Mouse (Mus musculus) mature B cell (primary cell): ENCODE measurements around the gene Apold1.

Experiments used
- in situ Hi-C: fragments of 300-500 bp; cut with MboI; formaldehyde crosslinking; loops from 2 replicates; pipeline ENCODE4 v1.14.3; 2019

Gene Apold1

DNA sequence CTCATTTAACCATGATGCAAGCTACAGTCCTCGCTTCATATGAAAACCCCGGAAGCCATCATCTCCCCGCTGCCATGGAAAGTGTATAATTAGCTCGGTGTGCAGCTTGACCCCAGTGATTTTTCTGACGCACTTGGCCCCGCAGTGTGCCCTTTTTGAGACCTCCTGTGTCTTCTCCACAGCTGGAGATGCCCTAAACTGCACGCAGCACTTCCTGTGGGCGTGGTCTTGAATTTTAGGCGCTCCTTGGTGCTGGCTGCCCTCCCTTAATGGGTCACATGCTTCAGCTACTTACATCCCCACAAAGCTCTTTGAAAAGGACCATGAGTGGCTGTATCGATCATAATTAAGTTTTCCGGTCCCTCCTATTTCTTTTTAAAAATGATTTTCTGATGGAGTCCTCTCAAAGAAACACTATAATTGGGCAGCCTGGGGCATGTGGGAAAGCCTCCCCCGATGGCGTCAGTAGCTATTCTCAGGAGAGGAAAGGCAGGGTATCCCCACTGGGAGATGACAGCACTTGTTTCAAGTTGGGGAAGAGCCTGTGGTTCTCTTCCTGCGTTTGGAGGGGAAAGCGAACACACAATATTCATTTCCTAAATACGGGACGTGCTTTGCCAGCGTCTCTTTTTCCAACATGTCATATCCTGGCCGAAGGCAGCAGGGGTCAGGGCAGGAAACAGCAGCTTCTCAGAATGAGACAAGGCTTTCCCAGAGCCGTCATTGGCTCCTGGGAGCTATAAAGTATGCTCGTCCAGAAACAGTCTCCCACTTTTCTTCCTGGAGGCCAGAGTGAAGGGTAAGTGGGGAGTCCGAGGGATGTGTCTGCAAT is at the start of gene Apold1:
TSS of gene Apold1 (plus strand) at position 488 of the 832 bp plus-strand sequence.
- in situ Hi-C loops, result no loop called here

DNA sequence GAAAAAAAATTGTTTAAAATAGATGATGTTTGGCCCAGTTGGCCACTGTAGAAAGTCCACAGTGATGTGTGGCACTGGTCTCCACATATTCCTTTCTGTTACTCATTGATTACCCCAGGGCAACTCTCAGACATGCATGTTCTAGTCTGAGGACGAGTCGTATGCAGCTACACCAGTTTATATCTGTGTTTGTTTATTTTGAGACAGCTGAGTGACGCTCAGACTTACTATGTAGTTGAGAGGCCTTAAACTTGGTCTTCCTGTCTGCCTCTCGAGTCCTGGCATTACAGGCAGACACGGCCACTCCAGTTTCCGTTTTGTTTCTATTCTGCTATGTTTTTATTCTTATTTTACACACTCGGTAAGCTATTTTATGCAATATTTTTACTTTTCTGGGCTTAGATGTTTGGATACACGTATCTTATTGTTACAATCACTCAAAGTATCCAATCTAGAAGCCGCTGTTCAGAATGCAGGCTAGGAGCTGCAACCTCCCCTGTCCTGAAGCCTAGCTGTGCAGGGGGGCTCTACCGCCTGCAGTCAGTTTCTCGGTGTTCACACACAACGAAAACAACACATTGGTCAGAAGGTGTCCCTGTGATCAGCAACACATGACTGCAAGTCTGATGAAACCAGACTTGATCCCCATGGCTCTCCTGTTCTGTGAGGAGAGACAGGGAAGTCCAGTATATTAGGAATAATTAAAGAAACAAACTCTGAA is 48.9 kb upstream of the Apold1 start:
- in situ Hi-C loops, result no loop called here

DNA sequence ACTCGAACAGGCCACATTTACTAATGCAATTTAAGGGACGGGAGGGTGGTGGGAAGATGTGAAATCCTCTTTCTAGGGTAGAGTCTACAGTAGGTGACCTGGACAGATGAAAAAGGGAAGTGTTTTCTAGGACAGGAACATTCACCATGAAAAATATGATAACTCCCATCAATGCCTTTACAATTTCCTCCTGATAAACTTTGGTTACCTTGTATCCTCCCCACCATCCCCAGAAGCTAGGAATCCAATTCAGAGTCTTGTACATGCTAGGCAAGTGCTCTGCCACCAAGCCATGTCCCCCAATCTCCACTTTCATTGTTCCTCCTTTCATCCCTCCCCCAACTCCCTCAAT is 48.3 kb upstream of the Apold1 start:
- in situ Hi-C loops, result no loop called here

DNA sequence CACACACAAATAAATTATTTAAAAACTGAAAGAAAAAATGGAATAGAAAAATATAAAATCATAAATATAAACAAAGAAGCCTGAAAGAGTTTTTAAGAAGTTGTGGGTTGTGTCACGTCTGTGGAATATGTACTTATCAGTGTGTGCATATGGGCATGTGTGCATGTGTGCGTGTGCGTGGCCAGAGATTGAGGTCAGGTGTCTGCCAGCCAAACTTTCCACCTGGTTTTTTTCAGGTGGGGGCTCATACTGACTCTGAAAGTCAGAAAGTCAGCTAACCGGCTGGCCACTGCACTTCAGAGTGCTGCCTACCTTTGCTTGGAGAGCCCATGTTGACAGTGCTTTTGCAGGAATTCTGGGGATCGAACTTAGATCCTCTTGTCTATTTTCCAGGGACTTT is 47.2 kb upstream of the Apold1 start:
- in situ Hi-C loops, result no loop called here

DNA sequence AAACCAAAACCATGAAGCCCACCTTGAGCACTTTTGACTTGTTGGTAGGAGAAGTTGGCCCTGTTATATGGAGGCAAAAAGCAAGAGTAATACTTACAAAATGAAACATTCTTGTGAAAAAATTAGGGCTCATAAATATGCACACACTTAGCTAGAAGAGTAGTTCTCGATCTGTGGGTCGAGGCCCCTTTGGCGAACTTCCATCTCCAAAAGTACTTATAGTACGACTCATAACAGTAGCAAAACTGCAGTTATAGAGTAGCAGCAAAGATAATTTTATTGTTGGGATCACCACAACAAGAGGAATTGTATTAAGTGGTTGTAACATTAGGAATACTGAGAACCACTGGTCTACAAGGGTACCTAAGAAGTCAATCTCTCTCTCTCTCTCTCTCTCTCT is 41.7 kb upstream of the Apold1 start:
- in situ Hi-C loops, result loop anchor here (10.0 kb wide), 1 partner anchor 285 kb away; no protein-coding TSS in a partner anchor

DNA sequence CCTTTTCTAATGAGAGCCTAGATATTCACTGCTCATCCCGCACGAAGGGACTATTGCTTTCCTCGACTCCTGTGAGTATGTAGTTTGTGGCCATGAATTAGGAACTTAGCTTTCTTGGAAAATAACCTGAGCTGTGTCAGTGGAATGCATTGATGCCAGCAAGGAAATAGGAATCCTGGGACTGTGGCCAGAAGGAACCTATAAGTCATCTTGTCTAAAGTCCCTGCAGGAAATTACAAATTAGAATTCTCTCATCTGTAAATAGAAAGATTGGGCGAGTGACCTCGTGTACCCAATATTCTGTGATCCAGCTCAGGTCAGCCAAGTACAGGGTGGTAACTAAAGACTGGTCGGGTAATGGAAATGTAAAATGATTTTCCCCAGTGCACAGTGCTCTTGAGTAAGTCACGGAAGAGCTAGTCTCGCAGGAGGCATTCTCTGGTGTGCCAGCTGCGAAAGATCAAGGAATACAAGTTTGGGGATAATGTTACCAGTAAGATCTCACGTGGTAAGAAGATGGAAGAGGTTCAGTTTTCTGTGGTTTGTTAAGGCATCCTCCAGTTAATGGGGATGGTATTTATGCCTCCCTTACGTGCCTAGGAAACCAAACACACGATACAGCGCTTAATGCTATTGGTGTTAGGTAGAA is 37.6 kb upstream of the Apold1 start:
- in situ Hi-C loops, result loop anchor here (10.0 kb wide), 1 partner anchor 289 kb away; no protein-coding TSS in a partner anchor

DNA sequence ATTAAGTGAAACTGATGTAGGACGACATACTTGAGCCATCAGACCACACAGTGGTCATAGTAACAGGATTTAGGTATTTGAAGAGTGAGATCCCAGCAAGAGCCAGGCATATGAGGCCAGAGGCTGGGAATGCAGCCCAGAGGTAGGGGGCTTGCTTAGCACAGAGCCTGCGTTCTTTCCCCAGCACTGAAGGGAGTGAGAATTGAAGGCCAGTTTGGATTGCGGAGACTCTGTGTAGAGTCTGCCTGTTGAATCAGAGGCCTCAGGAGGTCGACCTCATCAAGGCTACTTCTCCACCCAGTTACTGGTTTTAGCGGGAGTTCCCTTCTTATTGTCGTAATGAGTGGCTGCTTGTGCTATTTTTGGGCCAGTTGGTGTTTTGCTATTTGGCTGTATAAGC is 35.5 kb upstream of the Apold1 start:
- in situ Hi-C loops, result loop anchor here (10.0 kb wide), 1 partner anchor 291 kb away; no protein-coding TSS in a partner anchor

DNA sequence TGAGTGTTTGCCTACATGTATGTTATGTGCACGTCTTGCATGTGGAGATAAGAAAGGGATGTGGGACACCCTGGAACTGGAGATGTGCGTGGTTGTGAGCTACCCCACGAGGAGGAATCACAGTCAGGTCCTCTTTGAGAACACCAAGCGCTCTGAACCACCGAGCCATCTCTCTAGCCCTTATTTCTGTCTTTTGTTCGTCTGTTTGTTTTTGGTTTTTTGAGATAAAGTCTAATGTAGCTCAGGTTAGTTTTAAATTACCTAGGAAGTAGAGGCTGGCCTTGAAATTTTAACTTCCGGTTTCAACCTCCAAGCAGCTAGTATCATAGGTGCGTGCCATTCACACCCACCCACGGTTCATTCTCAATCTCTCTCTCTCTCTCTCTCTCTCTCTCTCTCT is 34.7 kb upstream of the Apold1 start:
- in situ Hi-C loops, result loop anchor here (10.0 kb wide), 1 partner anchor 292 kb away; no protein-coding TSS in a partner anchor

DNA sequence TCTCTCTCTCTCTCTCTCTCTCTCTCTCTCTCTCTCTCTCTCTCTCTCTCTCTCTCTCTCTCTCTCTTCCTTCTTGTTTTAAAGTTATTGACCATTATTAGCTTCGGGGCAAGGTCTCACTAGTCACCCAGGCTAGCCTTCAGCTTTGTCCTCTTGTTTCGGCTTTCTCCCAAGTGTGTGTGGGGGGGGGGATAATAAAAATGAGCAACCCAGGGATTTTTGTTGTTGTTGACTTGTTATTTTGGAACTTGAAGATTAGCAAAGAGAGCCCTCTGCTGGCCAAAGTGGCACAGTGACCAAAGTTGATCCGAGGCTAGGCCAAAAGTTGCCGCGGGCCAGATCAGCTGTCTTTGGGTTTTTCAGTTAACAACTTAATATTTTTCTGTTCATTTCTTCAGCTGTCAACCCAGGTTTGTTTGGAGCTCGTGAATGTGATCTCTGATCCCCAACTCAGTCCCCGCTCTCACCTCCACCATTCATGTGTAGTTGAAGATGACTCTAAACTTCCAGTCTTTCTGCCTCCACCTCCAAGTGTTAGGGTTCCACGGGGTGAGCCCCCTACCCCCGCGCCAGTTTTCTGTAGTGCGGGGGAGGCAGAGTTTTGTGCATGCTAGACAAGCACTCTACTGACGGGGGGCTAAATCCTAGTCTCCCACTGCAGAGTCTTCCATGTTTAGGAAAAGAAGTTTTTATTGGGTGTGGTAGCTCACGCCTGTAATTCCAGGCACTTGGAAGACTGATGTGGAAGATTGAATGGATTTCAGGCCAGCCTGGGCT is 34.0 kb upstream of the Apold1 start:
- in situ Hi-C loops, result loop anchor here (10.0 kb wide), 1 partner anchor 293 kb away; no protein-coding TSS in a partner anchor

DNA sequence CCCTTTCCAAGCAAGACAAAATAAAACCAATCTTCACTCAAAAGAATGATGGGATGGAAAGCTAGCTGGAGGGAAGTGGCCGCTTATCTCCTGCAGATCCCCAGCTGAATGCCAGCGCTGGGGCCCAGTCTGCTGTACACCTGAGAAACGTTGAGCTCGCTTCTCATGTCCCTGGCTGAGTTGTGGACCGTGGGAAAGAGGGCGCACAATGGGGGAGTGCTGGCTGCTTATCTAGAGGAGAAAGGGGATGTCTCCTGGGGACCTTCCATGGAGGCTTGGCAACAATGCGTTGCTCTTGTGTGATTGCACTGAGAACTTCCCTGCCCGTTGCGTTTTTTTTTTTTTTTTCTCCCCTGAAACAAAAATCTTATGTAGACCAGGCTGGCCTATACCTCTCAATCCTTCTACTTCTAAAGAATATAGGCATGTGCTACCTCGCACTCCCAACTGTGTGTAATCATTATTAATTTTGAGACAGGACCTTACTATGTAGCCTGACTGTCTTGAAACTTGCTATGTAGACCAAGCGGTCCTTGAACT is 32.9 kb upstream of the Apold1 start:
- in situ Hi-C loops, result loop anchor here (10.0 kb wide), 1 partner anchor 294 kb away; no protein-coding TSS in a partner anchor

DNA sequence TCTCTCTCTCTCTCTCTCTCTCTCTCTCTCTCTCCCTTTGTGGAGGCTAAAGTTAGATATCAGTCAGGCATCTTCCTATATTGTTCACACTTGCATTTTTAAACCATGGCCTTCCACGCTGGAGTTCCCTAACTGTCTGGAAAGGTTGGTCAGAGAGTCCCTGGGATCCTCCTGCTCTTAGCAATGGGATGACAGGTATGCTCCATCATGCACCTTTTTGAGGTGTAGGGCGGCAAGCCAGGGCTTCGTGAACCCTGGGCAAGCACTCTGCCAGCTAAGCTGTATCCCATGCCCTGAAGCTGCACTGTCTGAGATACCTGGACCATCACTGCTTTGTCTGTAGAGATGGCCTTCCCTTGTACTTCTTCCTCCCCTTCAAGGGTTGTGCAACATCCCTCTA is 32.3 kb upstream of the Apold1 start:
- in situ Hi-C loops, result loop anchor here (10.0 kb wide), 1 partner anchor 294 kb away; no protein-coding TSS in a partner anchor

DNA sequence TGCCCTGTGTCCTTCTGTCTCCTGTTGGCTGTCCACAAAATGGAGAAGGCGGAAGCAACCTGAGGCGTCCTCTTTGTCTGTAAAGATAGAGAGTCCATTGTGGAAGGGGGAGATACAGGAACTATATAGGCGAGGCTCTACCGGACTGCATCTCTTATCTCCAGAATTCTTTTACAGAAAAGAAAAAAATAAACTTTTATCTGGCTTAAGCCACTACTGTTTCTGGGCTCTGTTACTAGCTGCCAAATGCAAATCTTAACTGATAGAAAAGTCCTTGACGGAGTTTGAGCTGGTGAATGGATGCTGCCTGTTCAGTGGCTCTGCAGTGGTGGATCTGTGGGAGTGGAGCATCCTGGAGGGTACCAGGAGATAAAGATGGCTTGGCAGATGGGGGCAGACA is 30.2 kb upstream of the Apold1 start:
- in situ Hi-C loops, result no loop called here

DNA sequence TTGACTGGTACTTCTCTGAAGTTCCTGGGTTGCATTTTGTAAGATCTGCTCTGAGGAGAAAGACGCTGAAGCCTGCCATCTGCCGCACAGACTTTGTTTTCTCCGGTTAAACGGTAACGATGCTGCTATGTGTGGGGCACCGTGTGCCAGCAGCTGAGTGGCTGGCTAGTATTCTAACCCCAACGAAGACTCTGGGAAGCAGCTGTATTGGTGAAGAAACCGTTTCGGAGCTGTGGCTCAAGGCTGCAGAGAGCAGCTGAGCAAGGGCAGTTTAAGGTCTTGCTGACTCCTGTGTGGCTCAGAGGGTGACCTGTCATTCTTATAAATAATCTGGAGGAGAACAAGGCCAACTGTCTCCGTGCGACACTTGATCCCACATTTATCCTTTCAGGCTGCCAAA is 27.5 kb upstream of the Apold1 start:
- in situ Hi-C loops, result no loop called here

DNA sequence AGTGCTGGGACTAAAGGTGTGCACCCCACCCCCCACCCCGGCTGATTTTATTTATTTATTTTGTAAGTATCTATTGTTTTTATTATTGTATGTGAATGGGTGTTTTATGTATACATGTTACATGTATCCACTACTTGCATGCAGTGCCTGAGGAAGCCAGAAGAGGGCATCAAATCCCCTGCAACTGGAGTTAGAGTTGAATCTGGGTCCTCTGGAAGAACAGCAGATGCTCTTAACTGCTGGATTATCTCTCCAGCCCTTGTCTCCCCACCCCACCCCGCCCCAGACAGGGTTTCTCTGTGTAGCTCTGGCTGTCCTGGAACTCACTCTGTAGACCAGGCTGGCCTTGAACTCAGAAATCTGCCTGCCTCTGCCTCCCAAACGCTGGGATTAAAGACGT is 25.1 kb upstream of the Apold1 start:
- in situ Hi-C loops, result no loop called here

DNA sequence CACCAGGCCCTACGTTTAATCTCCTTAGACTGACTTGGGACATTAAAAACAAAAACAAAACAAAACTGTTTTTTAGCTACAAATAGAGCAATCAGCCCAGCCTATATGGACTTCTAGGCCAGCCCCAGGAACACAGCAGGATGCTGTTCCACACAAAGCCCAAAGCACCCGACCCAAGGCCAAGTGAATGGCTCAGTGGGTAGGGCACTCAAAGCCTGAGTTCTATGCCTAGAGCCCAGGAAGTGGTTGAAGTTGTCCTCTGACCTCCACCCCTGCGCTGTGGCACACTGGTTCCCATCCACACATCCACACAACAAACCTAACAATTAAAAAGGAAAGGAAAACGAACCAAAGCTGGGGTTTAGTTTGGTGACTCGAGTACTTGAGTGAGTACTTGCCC is 20.2 kb upstream of the Apold1 start:
- in situ Hi-C loops, result no loop called here

DNA sequence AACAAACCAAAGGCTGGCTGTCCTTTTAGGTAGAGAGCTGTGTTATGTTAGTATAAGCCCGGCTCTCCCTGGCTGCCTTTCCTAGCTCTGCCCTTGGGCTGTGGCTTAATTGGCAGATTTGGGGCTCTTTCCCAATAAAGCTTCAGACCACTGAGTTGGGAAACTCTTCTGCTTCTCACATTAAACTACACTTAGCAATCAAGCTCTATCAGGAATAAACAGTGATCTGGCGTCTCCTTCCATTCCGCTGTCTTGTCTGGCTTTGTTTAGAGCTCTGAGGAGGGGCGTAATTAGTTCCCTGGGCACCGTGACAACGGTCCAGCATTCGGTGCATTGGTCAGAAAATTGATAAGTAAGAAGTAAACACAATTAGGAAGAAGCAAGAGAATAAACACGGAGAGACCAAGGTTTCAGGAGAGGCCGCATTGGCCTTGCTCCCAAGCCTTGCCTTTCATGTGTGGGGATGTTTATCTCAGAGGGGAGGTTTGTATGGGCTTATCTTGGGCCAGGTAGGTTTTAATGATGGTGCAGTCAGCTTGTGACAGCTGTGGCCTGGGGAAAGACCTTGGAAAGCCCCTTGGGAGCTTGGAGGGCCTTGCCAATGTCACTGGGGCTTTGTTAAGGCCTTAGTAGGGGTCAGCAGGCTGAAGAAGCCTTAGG is 19.5 kb upstream of the Apold1 start:
- in situ Hi-C loops, result no loop called here

DNA sequence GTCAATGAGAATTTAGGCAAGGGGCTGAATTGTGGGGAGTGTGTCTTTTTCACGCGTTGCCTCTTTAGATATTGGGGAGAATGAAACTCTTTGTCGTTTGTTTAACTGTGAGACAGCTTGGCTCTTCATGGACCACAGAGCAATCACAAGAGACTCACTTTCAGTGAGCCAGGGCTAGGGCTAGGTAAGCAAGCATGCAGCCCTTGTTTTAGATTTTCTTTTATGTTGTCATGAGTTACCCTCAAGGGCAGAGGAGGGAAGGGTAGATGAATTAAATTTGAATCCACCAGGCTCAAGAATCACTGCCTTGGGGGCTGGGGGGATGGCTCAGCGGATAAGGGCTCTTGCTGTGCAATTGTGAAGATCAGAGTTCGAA is 19.0 kb upstream of the Apold1 start:
- in situ Hi-C loops, result no loop called here

DNA sequence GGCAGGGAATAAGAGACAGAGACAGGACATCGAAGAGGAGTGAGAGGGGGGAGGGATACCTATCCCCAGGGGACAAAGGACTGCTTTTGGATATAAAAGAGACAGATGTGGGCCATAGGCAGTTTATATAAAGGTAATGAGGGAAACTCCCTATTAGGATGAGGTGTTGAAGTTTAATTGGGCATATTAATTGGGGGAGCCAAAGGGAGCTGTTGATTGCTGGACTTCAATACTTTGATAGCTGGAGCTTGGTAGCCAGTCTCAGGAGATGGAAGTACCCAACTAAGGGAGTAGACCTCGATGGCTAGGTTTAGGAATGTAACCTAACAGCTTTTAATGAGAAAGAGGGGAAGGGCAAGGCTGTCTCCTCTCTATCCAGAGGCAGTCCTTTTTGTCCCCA is 17.6 kb upstream of the Apold1 start:
- in situ Hi-C loops, result no loop called here

DNA sequence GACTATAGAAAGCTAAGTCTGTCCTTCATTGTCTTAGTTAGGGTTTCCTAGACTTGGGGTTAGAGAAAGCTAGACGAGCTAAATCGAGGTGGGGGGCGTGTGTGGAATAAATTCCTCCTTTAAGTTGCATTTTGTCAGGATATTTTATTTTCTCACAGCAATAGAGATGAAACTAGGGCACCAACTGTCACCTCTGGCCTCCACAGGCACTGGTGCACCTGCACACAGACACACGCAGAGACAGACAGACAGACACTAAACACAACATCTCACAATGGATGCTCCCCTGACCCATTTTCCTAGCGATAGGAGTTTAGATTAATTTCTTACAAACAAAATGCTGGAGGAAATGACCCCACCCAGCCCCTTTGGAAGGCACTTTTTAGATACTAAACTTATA is 14.8 kb upstream of the Apold1 start:
- in situ Hi-C loops, result no loop called here

DNA sequence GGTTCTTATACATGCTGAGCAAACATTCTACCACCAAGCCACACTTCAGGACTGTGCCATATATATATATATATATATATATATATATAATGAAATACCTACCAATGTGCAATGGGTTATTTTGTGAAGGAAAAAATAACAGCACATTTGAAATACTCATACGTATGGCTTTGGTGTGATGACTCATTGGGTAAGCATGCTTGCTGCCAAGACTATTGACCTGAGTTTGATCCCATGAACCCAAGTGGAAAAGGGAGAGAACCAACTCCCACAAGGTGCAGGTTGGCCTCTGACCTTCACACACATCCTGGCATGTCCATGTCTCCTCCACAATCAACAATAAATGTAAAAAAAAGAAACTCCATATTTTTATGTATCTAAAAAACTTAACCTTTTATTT is 13.2 kb upstream of the Apold1 start:
- in situ Hi-C loops, result no loop called here

DNA sequence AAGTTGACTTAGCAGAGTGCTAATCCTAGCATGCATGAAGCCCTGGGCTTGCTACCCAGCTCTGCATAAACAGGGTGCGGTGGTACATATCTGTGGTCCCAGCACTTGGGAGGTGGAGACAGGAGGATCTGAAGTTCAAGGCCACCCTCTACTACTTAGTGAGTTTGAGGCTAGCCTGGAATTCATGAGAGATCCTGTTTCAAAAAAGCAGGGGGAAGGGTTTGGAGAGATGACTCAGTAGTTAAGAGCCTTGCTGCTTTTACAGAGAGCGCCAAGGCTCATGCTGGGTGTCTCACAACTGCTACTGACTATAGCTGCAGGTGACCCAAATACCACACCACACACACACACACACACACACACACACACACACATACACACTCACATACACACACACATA is 12.0 kb upstream of the Apold1 start:
- in situ Hi-C loops, result no loop called here
